Mouse (Mus musculus) stomach, embryonic 16.5 days (tissue): Measurements from ENCODE around the gene Ebf3. TPM values are rescaled to one million over a fixed set of nuclear protein-coding genes. Genes with fewer than 3 reads are reported as not detected.

Experiments
- ATAC-seq: fragments of 200-750 bp; cut with Nextera tagmentation; 2 replicates; pipeline ENCODE4 v1.8.0; 2017; ENCODE audit warnings: moderate number of reproducible peaks, moderate TSS enrichment; ENCODE audit not compliant: insufficient read depth, low FRiP score
- H3K27ac ChIP-seq: fragments of 300-500 bp; sonication (generic); 2 replicates; pipeline ENCODE4 v1.5.1; 2014; ENCODE audit warnings: low read length
- H3K27me3 ChIP-seq: fragments of 300-500 bp; sonication (generic); 2 replicates; pipeline ENCODE4 v1.6.1; 2014; ENCODE audit warnings: low read length, control low read depth, mixed read lengths; ENCODE audit not compliant: control insufficient read depth, insufficient read depth
- H3K36me3 ChIP-seq: fragments of 300-500 bp; sonication (generic); 2 replicates; pipeline ENCODE4 v1.6.1; 2014; ENCODE audit warnings: low read length; ENCODE audit not compliant: control insufficient read depth, insufficient read depth
- H3K4me1 ChIP-seq: fragments of 300-500 bp; sonication (generic); 2 replicates; pipeline ENCODE4 v1.6.1; 2014; ENCODE audit warnings: low read length, control low read depth, mixed read lengths; ENCODE audit not compliant: control insufficient read depth, insufficient read depth
- H3K4me2 ChIP-seq: fragments of 300-500 bp; sonication (generic); 2 replicates; pipeline ENCODE4 v1.6.1; 2014; ENCODE audit warnings: low read depth, low read length, mixed read lengths
- H3K4me3 ChIP-seq: fragments of 300-500 bp; sonication (generic); replicated peaks from 2 replicates; pipeline ENCODE4 v1.5.1; 2014; ENCODE audit warnings: mild to moderate bottlenecking, low read length
- H3K9ac ChIP-seq: fragments of 300-500 bp; sonication (generic); 2 replicates; pipeline ENCODE4 v1.6.1; 2014; ENCODE audit warnings: low read length
- H3K9me3 ChIP-seq: fragments of 300-500 bp; sonication (generic); replicated peaks from 2 replicates; pipeline ENCODE4 v1.6.1; 2016; ENCODE audit warnings: low read length, control low read depth; ENCODE audit not compliant: control insufficient read depth
- WGBS: fragments of 180-500 bp; shearing (Covaris S2); extraction: QIAGEN DNeasy Blood & Tissue Kit; methylation state at CpG from one replicate; pipeline ENCODE4 v1.1.7; 2014; 5-methylcytosine and 5-hydroxymethylcytosine counted together
- polyA plus RNA-seq: library from polyadenylated mRNA; unstranded; fragments of >200 nt; fragmentation: Nextera tagmentation; extraction: Ambion mirVana; gene quantifications from 2 replicates; pipeline ENCODE4 v1.2.1, GENCODE M21; 2015

The Ebf3 gene
- polyA plus RNA-seq, 1 experiment from 2014 or later, result 0.84 TPM

GRCm38 (mm10) chr7:137297594-137298381, 16.5 kb downstream of the Ebf3 start:
- WGBS, result 57% methylated on average over 24 of the region's 24 CpGs
- Histone ChIP-seq H3K9ac (no peak overlapping the region), H3K4me3 (no peak overlapping the region), H3K4me2 (no peak overlapping the region), H3K27ac (no peak overlapping the region), H3K36me3 (no peaks in the 10 kb centered on the region), H3K9me3 (no peaks in the 10 kb centered on the region), H3K4me1 (no peaks in the 10 kb centered on the region), H3K27me3 (peaks cover 69% of the 10 kb centered on the region)
- no peak; the same call in 1 of the 2 replicates for ATAC-seq

- Histone ChIP-seq H3K9me3 (no peaks in the 10 kb centered on the region), H3K9ac (no peak overlapping the region), H3K36me3 (no peaks in the 10 kb centered on the region), H3K4me3 (no peak overlapping the region), H3K4me2 (no peak overlapping the region), H3K4me1 (no peaks in the 10 kb centered on the region), H3K27ac (no peak overlapping the region), H3K27me3 (peaks cover 68% of the 10 kb centered on the region)
- ATAC-seq, result no peak
- 44% methylated on average over 7 of the region's 7 CpGs for WGBS
Observed at GRCm38 (mm10) chr7:137297131-137297530, 17.1 kb downstream of the Ebf3 start.

GRCm38 (mm10) chr7:137295612-137296011, 18.6 kb downstream of the Ebf3 start:
- H3K9ac ChIP-seq, result no peak overlapping the region
- no peak overlapping the region for H3K4me2 ChIP-seq
- no peaks in the 10 kb centered on the region for H3K4me1 ChIP-seq
- peaks cover 54% of the 10 kb centered on the region for H3K27me3 ChIP-seq
- 76% methylated on average over 7 of the region's 7 CpGs for WGBS
- no peak overlapping the region for H3K4me3 ChIP-seq
- H3K9me3 ChIP-seq, result no peaks in the 10 kb centered on the region
- no peak overlapping the region for H3K27ac ChIP-seq
- ATAC-seq, result no peak
- no peaks in the 10 kb centered on the region for H3K36me3 ChIP-seq

GRCm38 (mm10) chr7:137294446-137294845, 19.8 kb downstream of the Ebf3 start:
- Histone ChIP-seq H3K27me3 (peaks cover 43% of the 10 kb centered on the region), H3K36me3 (no peaks in the 10 kb centered on the region), H3K9ac (no peak overlapping the region), H3K4me3 (no peak overlapping the region), H3K4me1 (no peaks in the 10 kb centered on the region), H3K4me2 (no peak overlapping the region), H3K9me3 (no peaks in the 10 kb centered on the region), H3K27ac (no peak overlapping the region)
- WGBS, result 76% methylated on average over 7 of the region's 7 CpGs
- ATAC-seq, result no peak

- Histone ChIP-seq H3K4me3 (no peak overlapping the region), H3K9me3 (no peaks in the 10 kb centered on the region), H3K27ac (no peak overlapping the region), H3K36me3 (no peaks in the 10 kb centered on the region), H3K4me2 (no peak overlapping the region), H3K9ac (no peak overlapping the region), H3K4me1 (no peaks in the 10 kb centered on the region), H3K27me3 (peaks cover 4% of the 10 kb centered on the region)
- WGBS, result 47% methylated on average over 3 of the region's 3 CpGs
- no peak for ATAC-seq
Observed at GRCm38 (mm10) chr7:137289290-137289957, 24.8 kb downstream of the Ebf3 start.

GRCm38 (mm10) chr7:137278171-137278570, 36.1 kb downstream of the Ebf3 start:
- Histone ChIP-seq H3K27me3 (no peaks in the 10 kb centered on the region), H3K36me3 (no peaks in the 10 kb centered on the region), H3K4me1 (no peaks in the 10 kb centered on the region), H3K9ac (no peak overlapping the region), H3K9me3 (no peaks in the 10 kb centered on the region), H3K4me2 (no peak overlapping the region), H3K27ac (no peak overlapping the region), H3K4me3 (no peak overlapping the region)
- WGBS, result 83% methylated on average over 7 of the region's 7 CpGs
- ATAC-seq, result no peak

GRCm38 (mm10) chr7:137277713-137278112, 36.5 kb downstream of the Ebf3 start:
- Histone ChIP-seq H3K4me2 (no peak overlapping the region), H3K4me1 (no peaks in the 10 kb centered on the region), H3K36me3 (no peaks in the 10 kb centered on the region), H3K9me3 (no peaks in the 10 kb centered on the region), H3K4me3 (no peak overlapping the region), H3K27me3 (no peaks in the 10 kb centered on the region), H3K27ac (no peak overlapping the region), H3K9ac (no peak overlapping the region)
- WGBS, result 77% methylated on average over 5 of the region's 5 CpGs
- no peak for ATAC-seq

GRCm38 (mm10) chr7:137272252-137272651, 42.0 kb downstream of the Ebf3 start:
- H3K36me3 ChIP-seq, result no peaks in the 10 kb centered on the region
- no peak overlapping the region for H3K9ac ChIP-seq
- no peak overlapping the region for H3K4me2 ChIP-seq
- H3K4me3 ChIP-seq, result no peak overlapping the region
- H3K9me3 ChIP-seq, result no peaks in the 10 kb centered on the region
- peaks cover 3% of the 10 kb centered on the region; the same call in 1 of the 2 replicates for H3K4me1 ChIP-seq
- ATAC-seq, result no peak
- no peak overlapping the region for H3K27ac ChIP-seq
- WGBS, result 82% methylated on average over 10 of the region's 10 CpGs
- H3K27me3 ChIP-seq, result no peaks in the 10 kb centered on the region

- Histone ChIP-seq H3K4me2 (no peak overlapping the region), H3K27ac (no peak overlapping the region), H3K9ac (no peak overlapping the region), H3K4me1 (peaks cover 3% of the 10 kb centered on the region; the same call in 1 of the 2 replicates), H3K27me3 (0 out of 2 replicates have a peak, but pooled peaks cover 3% of the 10 kb centered on the region), H3K36me3 (no peaks in the 10 kb centered on the region), H3K9me3 (no peaks in the 10 kb centered on the region), H3K4me3 (no peak overlapping the region)
- 75% methylated on average over 8 of the region's 8 CpGs for WGBS
- no peak for ATAC-seq
Observed at GRCm38 (mm10) chr7:137268452-137269155, 45.6 kb downstream of the Ebf3 start.
